Mouse (Mus musculus) gastrocnemius, adult 18-20 months (tissue): ENCODE data around the gene Usp36. TPM values are rescaled to one million over a fixed set of nuclear protein-coding genes. Genes with fewer than 3 reads are reported as not detected.

Source experiments
- DNase-seq: peaks from one replicate; pipeline ENCODE4 v3.0.0; 2021; ENCODE audit warnings: low spot score
- total RNA-seq, 2 experiments: library from RNA; stranded (reverse); gene quantifications; 2 replicates each; pipeline ENCODE4 v1.2.3; 2021

Gene Usp36
- total RNA-seq, 2 experiments from 2014 or later = 12.9 to 14.1 TPM

DNA sequence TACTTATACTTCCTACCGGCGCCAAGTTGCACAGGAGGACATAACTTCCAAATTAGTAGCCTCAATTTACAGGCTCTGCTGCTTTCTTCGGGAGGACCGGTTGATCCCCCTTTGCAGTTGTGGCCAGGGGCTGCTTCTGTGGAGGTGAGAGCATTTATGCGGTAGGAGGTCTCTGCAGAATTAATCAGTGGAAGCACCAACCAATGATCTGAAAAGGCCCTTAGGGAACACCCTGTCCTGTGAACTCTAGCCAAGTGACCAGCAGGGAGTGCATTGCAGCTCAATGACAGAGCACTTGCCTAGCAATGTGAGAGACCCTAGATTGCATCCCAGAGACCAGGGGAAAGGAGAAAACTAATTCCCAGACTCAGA, 41.0 kb downstream of the Usp36 start:
- peak; percentile 65 for DNase-seq

GRCm38 (mm10) chr11:118248150-118249011, 41.7 kb downstream of the Usp36 start, which contains the start of gene Cyth1:
TSS of gene Cyth1 (minus strand) at chr11:118248592.
- DNase-seq = peak; percentile 100

- DNase-seq = peak; percentile 67
Measured at GRCm38 (mm10) chr11:118247359-118248095, 42.5 kb downstream of the Usp36 start.

GRCm38 (mm10) chr11:118246724-118247123, 43.3 kb downstream of the Usp36 start:
- no peak for DNase-seq

DNA sequence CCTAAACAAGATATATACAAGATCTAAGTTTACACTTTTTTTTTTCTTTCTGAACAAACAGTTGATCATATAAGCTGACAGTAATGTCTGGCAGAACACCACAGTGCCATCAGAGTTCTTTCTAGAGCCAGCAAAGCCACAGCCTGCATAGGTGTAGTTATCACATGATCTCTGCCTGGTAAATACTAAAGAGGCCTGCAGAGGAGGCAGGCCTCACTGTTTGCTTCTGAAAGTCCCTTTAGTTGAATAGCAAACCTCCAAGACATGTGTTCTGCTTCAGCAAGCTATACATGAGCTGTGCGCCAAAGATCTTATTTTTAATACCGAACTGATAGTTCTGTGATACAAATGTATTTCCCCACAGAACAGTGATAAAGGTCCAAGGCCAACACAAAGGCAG, 44.9 kb downstream of the Usp36 start:
- no peak for DNase-seq

GRCm38 (mm10) chr11:118243627-118244261, 46.3 kb downstream of the Usp36 start:
- no peak for DNase-seq

GRCm38 (mm10) chr11:118242506-118242905, 47.5 kb downstream of the Usp36 start:
- DNase-seq = no peak

DNA sequence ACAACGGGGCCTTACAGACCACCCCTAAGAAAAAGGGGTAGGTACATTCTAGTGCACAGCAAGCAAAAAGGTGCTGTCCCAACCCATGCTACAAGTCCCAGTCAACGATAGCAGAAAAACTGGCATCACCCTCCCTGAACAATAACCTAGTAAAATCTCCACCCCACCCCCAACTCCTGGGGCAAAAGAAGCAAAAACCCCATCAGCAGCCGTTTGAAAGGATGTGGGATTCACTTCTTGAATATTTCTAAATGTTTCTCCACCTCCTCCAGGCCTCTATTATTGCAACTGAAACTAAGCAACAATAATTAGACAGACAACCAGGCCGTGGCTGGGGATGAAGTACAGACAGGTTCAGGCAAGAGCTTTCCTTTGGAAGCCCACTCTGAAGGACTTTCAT, 49.7 kb downstream of the Usp36 start:
- DNase-seq = no peak

DNA sequence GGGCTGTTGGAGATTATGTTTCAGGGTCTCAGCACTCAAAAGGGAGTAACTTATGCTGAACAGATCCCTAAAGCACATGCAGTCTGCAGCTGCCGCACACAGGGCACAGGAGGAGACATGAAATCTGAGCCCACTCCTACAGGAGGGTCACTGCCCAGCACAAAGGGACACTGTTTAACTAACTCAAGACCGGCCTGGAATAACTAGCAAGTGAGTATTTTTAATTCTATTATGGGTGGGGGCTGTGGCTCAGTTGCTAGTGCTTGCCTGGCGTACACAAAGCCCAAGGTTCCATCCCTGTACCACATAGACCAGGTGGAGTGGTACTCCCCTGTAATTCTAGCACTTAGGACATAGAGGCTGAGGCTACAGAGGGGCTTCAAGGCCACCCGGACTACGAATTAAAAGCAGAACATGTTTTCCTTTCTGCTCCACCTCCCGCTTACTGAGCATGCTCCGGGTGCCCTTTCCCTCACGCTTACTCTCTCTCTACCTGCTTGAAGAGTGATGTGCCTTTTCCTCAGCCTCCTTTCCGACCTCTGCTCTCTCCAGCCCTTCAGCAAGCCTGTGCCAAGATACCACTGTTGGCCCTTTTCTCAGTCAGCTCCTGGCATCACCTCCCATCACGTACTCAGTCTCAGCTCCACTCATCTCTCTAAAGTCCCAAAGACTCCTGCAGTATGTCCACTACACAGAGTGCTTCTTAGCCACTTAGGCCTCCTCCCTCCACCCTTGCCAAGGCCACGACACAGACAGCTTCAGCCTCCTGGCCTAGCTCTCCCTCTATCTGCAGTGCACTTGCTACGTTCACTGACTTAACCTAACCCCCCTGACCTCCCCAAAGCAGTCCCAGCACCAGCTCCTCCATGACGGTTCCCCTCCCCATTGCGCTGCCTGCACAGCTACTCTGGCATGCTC, 50.5 kb downstream of the Usp36 start:
- DNase-seq = no peak

GRCm38 (mm10) chr11:118236520-118237190, 53.4 kb downstream of the Usp36 start:
- no peak for DNase-seq

DNA sequence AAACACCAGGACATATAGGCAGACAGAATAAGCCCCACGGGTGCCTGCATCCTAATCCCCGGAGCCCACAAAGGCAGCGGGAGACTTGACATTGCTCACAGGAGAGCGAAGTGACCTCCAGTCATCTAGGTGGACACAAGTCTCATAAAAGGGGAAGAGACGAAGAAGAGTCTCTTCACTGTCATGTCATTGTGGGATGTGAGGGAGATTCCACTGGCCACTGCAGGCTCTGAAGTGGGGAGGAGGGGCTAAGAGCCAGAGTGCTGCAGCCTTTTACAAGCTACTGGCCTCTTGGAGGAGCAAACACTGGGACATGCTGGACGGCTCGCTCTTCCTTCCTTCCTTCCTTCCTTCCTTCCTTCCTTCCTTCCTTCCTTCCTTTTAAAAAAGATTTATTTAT, 55.1 kb downstream of the Usp36 start:
- no peak for DNase-seq

DNA sequence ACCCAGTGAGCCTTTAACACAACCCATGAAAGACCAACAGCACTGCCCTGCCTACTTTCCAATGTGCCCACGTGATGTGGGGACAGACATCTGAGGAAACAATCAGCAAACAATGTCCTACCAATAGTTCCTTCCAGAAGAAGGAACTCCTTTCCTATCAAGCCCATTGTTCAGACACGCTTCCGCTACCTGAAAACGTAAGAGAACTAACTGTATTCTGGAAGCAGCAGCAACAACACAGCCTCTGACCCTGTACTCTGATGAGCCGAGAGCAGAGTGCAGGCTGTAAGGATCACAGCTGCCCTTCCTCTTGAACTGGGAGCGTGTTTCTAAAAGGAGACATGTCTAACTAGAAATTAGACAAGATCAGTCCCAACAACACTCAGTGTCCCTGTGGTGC, 55.5 kb downstream of the Usp36 start:
- DNase-seq = no peak

DNA sequence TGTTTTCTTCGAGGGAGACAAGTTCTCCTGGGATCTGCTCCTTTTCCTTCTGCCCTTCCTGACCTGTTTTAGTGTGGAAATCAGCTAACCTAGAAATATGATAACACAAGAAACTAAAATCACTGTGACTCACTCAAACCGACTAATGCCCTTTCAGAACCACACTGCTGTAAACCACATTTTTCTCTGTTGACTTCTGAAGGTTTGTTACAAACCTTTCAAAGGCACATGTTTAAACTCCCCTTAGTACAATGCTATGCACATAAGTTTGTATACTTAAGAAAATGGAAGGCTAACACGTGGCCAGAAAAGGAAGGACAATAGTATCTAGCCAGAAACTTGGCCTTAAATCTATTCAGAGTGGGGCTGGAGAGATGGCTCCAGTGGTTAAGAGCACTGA, 56.1 kb downstream of the Usp36 start:
- DNase-seq = no peak

DNA sequence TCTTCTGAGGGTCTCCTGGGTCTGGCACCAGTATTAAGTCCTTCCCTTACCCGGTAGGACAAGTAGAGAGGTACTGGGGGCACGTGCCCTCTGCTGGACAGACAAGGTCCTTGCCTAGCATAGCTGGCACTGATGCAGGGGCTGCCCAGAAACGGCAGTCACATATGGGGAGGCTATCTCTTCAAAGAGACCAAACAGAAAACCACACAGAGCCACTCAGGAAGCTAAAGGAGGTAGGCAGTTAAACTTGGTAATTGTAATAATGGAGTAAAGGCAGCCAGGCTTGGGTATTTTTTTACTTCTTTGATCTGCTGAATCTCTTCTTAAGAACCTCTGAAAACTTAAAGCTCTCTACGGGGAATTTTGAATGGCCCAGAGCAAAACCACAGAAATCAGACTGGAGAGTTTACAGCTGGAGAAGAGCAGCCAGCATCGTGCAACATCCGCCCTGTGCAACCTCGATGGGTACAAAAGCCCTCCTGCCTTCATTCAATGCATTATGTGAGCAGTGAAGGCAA, 57.7 kb downstream of the Usp36 start:
- DNase-seq = no peak

- DNase-seq = no peak
Measured at GRCm38 (mm10) chr11:118229941-118230340, 60.1 kb downstream of the Usp36 start.

- DNase-seq = no peak
Measured at GRCm38 (mm10) chr11:118227650-118228049, 62.4 kb downstream of the Usp36 start.

GRCm38 (mm10) chr11:118226850-118227249, 63.2 kb downstream of the Usp36 start:
- DNase-seq = no peak

DNA sequence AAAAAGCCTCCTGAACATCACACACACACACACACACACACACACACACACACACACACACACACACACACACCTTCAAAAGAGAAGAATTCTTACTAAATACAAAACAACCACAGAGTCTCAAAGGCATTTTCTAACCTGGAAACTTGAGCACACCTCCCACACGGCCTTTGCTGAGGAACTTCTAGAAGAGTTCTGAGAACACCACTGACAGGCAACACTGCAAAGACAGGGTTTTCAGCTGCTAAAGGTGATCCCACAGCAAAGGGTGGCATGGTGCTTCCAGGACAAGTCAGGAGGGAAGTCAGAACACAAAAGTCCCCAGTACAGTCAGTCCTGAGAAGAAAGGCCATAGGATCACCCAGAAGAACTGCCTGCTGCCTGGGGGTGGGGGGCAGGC, 64.2 kb downstream of the Usp36 start:
- no peak for DNase-seq

GRCm38 (mm10) chr11:118225056-118225836, 64.8 kb downstream of the Usp36 start:
- no peak for DNase-seq
